Mouse (Mus musculus) liver, embryonic 14 days (tissue): Measurements from ENCODE around the gene Tas2r126. TPM values are rescaled to one million over a fixed set of nuclear protein-coding genes. Genes with fewer than 3 reads are reported as not detected.

Experiments used
- polyA plus RNA-seq: library from polyadenylated mRNA; depleted of rRNA; stranded (reverse); fragments of >200 nt; gene quantifications from 2 replicates; pipeline ENCODE4 v1.2.3, GENCODE M21; 2012; rRNA removed

Gene Tas2r126
- not detected in 2 replicates for polyA plus RNA-seq

DNA sequence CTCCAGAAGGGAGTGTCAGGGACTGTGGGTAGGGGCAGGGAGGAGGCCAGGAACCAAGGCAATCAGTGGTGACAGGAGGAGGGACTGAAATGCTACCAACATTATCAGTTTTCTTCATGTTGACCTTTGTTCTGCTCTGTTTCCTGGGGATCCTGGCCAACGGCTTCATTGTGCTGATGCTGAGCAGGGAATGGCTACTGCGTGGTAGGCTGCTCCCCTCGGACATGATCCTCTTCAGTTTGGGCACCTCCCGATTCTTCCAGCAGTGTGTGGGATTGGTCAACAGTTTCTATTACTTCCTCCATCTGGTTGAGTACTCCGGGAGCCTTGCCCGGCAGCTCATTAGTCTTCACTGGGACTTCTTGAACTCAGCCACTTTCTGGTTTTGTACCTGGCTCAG is at the start of gene Tas2r126:
Gene Tas2r126 (plus strand): TSS at position 90 of the 400 bp plus-strand sequence.

DNA sequence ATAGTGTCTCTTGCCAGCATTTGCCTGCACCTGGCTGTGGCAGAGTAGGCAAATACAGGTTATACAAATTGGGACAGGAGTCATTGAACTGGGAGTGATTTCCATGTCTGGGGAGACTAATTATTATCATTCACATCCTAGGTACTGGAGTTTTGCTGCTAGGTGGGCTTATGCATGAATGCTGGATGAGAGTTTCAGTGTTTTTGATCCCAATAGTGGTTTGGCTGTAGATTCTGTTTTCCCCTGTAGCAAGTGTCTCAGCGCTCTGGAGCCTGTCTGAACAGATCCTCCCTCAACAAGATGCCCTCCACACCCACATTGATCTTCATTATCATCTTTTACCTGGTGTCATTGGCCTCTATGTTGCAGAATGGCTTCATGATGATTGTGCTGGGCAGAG is 34.4 kb upstream of the Tas2r126 start, which contains the start of gene Tas2r143:
Gene Tas2r143 (plus strand): TSS at position 301 of the 400 bp plus-strand sequence.

DNA sequence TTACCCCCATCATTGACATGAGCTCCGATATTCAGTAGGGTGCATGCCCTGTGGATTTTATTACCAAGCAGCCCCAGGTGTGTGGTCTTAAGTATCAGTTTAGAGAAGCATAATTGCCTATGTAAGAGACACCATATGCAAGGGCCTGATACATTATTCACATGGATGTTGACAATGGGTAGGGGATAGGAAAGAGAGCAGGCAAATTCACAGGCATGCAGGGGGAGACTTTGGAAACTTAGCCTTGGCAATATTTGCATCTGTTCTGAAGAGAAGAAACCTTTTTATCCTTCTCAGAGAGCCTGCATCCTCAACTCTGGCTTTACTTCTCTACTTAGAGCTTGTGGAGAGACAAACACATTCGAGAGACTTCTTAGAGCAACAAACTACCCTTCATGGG is 29.2 kb upstream of the Tas2r126 start, which contains the start of gene Tas2r135:
Gene Tas2r135 (plus strand): TSS at position 301 of the 400 bp plus-strand sequence.

DNA sequence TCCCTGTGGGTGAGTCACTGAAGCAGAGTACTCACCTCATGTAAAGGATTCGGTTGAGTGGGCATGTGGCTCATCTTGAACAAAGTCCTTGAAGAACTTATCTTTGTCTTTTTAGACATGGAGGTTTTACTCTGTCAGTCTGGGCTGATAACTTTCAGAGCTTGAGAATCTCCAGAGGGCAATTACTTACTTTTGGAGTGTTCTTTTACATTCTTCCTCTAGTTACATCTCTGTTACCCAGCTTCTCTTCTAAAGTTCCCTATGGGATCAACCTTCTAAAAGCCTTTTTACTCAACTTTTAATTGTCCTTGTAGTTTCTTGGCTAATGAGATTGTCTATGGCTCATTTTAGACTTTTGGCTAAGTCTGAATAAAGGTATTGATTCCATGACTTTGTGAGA is 30.8 kb downstream of the Tas2r126 start, which contains the start of gene Olfr458:
Gene Olfr458 (minus strand): TSS at position 101 of the 400 bp plus-strand sequence.

DNA sequence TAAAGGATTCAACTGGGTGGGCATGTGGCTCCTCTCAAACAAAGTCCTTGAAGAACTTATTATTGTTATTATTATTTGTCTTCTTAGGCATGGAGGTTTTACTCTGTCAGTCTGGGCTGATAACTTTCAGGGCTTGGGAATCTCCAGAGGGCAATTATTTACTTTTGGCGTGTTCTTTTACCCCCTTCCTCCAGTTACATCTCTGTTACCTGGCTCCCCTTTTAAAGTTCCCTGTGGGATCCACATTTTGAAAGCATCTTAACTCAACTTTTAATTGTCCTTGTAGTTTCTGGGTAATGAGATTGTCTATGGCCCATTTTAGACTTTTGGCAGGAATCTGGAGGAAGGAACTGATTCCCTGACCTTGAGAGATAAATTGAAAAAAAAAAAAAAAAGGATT is 41.9 kb downstream of the Tas2r126 start, which contains the start of gene Olfr457:
Gene Olfr457 (minus strand): TSS at position 101 of the 400 bp plus-strand sequence.

Other genes with a start within 250 kb of the Tas2r126 start
- gene Tas2r144, start 219.2 kb upstream of the Tas2r126 start, polyA plus RNA-seq, result not detected in 2 replicates
- gene Gstk1, start 188.6 kb upstream of the Tas2r126 start, polyA plus RNA-seq, result 4.6 and 5.2 TPM in 2 replicates
- 0.05 TPM in 1 of 2 replicates, not detected in the other for gene Tmem139, start 172.6 kb upstream of the Tas2r126 start, polyA plus RNA-seq
- 26.3 and 29.7 TPM in 2 replicates for gene Casp2, start 169.6 kb upstream of the Tas2r126 start, polyA plus RNA-seq
- 0.20 and 0.26 TPM in 2 replicates for gene Clcn1, start 147.8 kb upstream of the Tas2r126 start, polyA plus RNA-seq
- gene Fam131b, start 109.9 kb upstream of the Tas2r126 start, polyA plus RNA-seq, result 0.06 and 0.08 TPM in 2 replicates
- gene Zyx, start 84.9 kb upstream of the Tas2r126 start, polyA plus RNA-seq, result 22.2 and 28.6 TPM in 2 replicates
- 3.7 and 4.0 TPM in 2 replicates for gene Epha1, start 61.3 kb upstream of the Tas2r126 start, polyA plus RNA-seq
- not detected in 2 replicates for gene Tas2r143, start 34.3 kb upstream of the Tas2r126 start, polyA plus RNA-seq
- not detected in 2 replicates for gene Tas2r135, start 29.1 kb upstream of the Tas2r126 start, polyA plus RNA-seq
- gene Olfr458, start 30.7 kb downstream of the Tas2r126 start, polyA plus RNA-seq, result not detected in 2 replicates
- gene Olfr457, start 41.8 kb downstream of the Tas2r126 start, polyA plus RNA-seq, result not detected in 2 replicates
- not detected in 2 replicates for gene Olfr456, start 52.7 kb downstream of the Tas2r126 start, polyA plus RNA-seq
- gene Olfr455, start 113.1 kb downstream of the Tas2r126 start, polyA plus RNA-seq, result not detected in 2 replicates
- not detected in 2 replicates for gene Tcaf3, start 163.2 kb downstream of the Tas2r126 start, polyA plus RNA-seq
- gene Tcaf2, start 210.7 kb downstream of the Tas2r126 start, polyA plus RNA-seq, result 0.08 and 0.13 TPM in 2 replicates